Mouse (Mus musculus) embryonic facial prominence, embryonic 11.5 days (tissue): ENCODE measurements at regions not wholly inside any gene's neighbourhood (a gene's known extent, or its start where the extent isn't known, plus 50 kb on each side); places are given as distances from the start of the nearest gene placed in this dataset.

Experiments
- ATAC-seq: fragments of 200-750 bp; cut with Nextera tagmentation; replicated peaks from 2 replicates; pipeline ENCODE4 v1.8.0; 2017; ENCODE audit warnings: low read depth; ENCODE audit not compliant: insufficient number of reproducible peaks, low FRiP score, low TSS enrichment
- DNase-seq: peaks from one replicate; pipeline ENCODE4 v3.0.0-alpha.2; 2015; ENCODE audit warnings: low spot score
- H3K27ac ChIP-seq: fragments of 300-500 bp; sonication (generic); replicated peaks from 2 replicates; pipeline ENCODE4 v1.5.1; 2014; ENCODE audit warnings: mild to moderate bottlenecking, low read depth, low read length, control low read depth
- H3K27me3 ChIP-seq: fragments of 300-500 bp; sonication (generic); 2 replicates; pipeline ENCODE4 v1.6.1; 2014; ENCODE audit warnings: mild to moderate bottlenecking, low read length, moderate library complexity, mixed read lengths; ENCODE audit not compliant: control insufficient read depth, insufficient read depth
- H3K36me3 ChIP-seq: fragments of 300-500 bp; sonication (generic); replicated peaks from 2 replicates; pipeline ENCODE4 v1.6.1; 2014; ENCODE audit warnings: low read depth, mild to moderate bottlenecking, low read length, moderate library complexity, mixed read lengths; ENCODE audit not compliant: control insufficient read depth, insufficient read depth
- H3K4me1 ChIP-seq: fragments of 300-500 bp; sonication (generic); 2 replicates; pipeline ENCODE4 v1.6.1; 2014; ENCODE audit warnings: low read length, mixed read lengths; ENCODE audit not compliant: control insufficient read depth, insufficient read depth
- H3K4me2 ChIP-seq: fragments of 300-500 bp; sonication (generic); 2 replicates; pipeline ENCODE4 v1.6.1; 2014; ENCODE audit warnings: low read depth, mild to moderate bottlenecking, control low read depth, low read length, moderate library complexity
- H3K4me3 ChIP-seq: fragments of 300-500 bp; sonication (generic); 2 replicates; pipeline ENCODE4 v1.5.1; 2014; ENCODE audit warnings: low read depth, low read length, control low read depth
- H3K9ac ChIP-seq: fragments of 300-500 bp; sonication (generic); replicated peaks from 2 replicates; pipeline ENCODE4 v1.6.1; 2014; ENCODE audit warnings: mild to moderate bottlenecking, control low read depth, low read length
- H3K9me3 ChIP-seq: fragments of 300-500 bp; sonication (generic); replicated peaks from 2 replicates; pipeline ENCODE4 v1.6.1; 2016; ENCODE audit warnings: mild to moderate bottlenecking, low read length, inconsistent platforms, mixed read lengths; ENCODE audit not compliant: control insufficient read depth
- WGBS: fragments of 180-500 bp; shearing (Covaris S2); extraction: QIAGEN DNeasy Blood & Tissue Kit; methylation state at CpG from one replicate; pipeline ENCODE4 v1.1.7; 2014; 5-methylcytosine and 5-hydroxymethylcytosine counted together

DNA sequence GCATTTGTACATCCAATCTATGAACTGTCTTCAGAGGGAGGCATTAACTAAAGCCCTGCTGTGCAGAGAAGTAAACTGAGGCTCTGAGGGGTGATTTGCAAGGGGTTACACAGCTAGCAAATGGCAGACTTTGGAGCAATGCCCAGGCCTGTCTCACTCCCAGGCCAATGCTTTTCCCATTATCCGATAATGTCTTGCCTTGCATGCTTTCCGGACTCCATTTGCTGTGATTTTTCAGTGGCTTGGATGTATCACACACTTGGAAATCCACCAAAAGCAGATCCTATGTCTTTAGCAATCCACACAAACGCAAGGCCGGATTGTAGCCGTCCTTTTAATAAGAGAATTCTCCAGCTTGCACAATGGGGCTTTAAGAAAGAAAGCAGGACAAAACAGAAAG lies 281.7 kb upstream of the Ppargc1a start:
- Histone ChIP-seq H3K9me3 (no peaks in the 10 kb centered on the region), H3K4me1 (no peaks in the 10 kb centered on the region), H3K9ac (no peak overlapping the region), H3K36me3 (no peaks in the 10 kb centered on the region), H3K27ac (no peak overlapping the region), H3K4me3 (no peak overlapping the region), H3K4me2 (no peak overlapping the region), H3K27me3 (no peaks in the 10 kb centered on the region)
- 92% methylated on average over 5 of the region's 5 CpGs for WGBS
- DNase-seq (no peak), ATAC-seq (no peak)

GRCm38 (mm10) chr5:51842189-51842588 lies 274.7 kb upstream of the Ppargc1a start:
- H3K4me1 ChIP-seq, result no peaks in the 10 kb centered on the region
- H3K27ac ChIP-seq, result no peak overlapping the region
- no peaks in the 10 kb centered on the region for H3K36me3 ChIP-seq
- H3K4me3 ChIP-seq, result no peak overlapping the region
- H3K9me3 ChIP-seq, result no peaks in the 10 kb centered on the region
- no peak overlapping the region for H3K9ac ChIP-seq
- H3K27me3 ChIP-seq, result no peaks in the 10 kb centered on the region
- no peak for ATAC-seq
- no peak for DNase-seq
- no peak overlapping the region for H3K4me2 ChIP-seq
- 85% methylated on average over 5 of the region's 5 CpGs for WGBS

DNA sequence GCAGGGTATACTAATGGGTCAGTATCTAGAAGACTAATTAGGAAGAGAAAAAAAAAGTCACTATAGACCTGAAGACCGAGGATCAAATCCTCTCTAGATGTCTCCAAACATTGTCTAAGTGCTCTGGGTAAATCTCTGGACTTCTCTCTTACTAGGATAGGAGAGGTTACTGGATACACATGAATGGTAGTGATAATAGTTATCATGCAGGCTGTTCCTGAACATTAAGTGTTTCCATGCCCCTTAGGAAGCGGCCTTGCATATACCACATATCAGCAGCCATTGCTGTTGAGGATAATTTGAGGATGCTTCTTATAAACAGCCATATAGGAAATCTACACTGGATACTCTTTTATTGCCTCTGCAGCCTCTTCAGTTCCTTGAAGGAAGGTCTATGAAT lies 274.2 kb upstream of the Ppargc1a start:
- Histone ChIP-seq H3K4me1 (no peaks in the 10 kb centered on the region), H3K36me3 (no peaks in the 10 kb centered on the region), H3K9me3 (no peaks in the 10 kb centered on the region), H3K27me3 (no peaks in the 10 kb centered on the region), H3K9ac (no peak overlapping the region), H3K4me3 (no peak overlapping the region), H3K4me2 (no peak overlapping the region), H3K27ac (no peak overlapping the region)
- no peak for DNase-seq
- no peak for ATAC-seq
- 92% methylated on average over 2 of the region's 2 CpGs for WGBS

- Histone ChIP-seq H3K9me3 (no peaks in the 10 kb centered on the region), H3K4me3 (no peak overlapping the region), H3K36me3 (no peaks in the 10 kb centered on the region), H3K27ac (no peak overlapping the region), H3K4me2 (no peak overlapping the region), H3K27me3 (no peaks in the 10 kb centered on the region), H3K4me1 (no peaks in the 10 kb centered on the region), H3K9ac (no peak overlapping the region)
- DNase-seq (no peak), ATAC-seq (no peak)
- WGBS, result 87% methylated on average over 11 of the region's 11 CpGs
Observed at GRCm38 (mm10) chr5:51840638-51841329, 273.3 kb upstream of the Ppargc1a start.

GRCm38 (mm10) chr5:51839292-51839691 lies 271.8 kb upstream of the Ppargc1a start:
- DNase-seq (no peak), ATAC-seq (no peak)
- WGBS, result 69% methylated on average over 4 of the region's 4 CpGs
- no peaks in the 10 kb centered on the region for H3K36me3 ChIP-seq
- H3K9ac ChIP-seq, result no peak overlapping the region
- no peak overlapping the region for H3K27ac ChIP-seq
- no peak overlapping the region for H3K4me3 ChIP-seq
- no peaks in the 10 kb centered on the region for H3K27me3 ChIP-seq
- no peaks in the 10 kb centered on the region for H3K4me1 ChIP-seq
- H3K9me3 ChIP-seq, result no peaks in the 10 kb centered on the region
- no peak overlapping the region for H3K4me2 ChIP-seq

DNA sequence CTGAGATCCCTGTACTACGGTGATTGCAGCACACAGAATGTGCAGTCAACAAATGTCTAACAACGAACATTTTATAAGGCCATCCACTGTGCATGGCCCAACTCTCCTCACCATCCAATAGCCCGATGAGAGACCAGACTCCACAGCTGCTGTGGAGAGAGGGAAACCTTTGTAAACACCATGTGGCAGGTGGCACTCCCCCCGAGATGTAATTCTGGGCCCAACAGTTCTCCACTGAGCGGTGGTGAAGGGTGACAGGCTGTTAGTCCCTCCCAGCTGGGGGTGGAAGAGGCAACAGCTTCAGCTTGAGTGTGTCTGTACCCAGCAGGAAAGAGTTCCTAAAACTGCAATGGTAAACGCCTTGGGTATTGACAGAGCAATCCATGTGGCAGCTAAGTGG lies 263.0 kb upstream of the Ppargc1a start:
- DNase-seq, result no peak
- Histone ChIP-seq H3K9me3 (no peaks in the 10 kb centered on the region), H3K27ac (no peak overlapping the region), H3K9ac (no peak overlapping the region), H3K36me3 (no peaks in the 10 kb centered on the region), H3K4me3 (no peak overlapping the region), H3K4me1 (no peaks in the 10 kb centered on the region), H3K4me2 (no peak overlapping the region), H3K27me3 (no peaks in the 10 kb centered on the region)
- WGBS, result 75% methylated on average over 6 of the region's 6 CpGs
- ATAC-seq, result no peak

GRCm38 (mm10) chr5:51830015-51830414 lies 262.5 kb upstream of the Ppargc1a start:
- 47% methylated on average over 2 of the region's 2 CpGs for WGBS
- no peak overlapping the region for H3K4me2 ChIP-seq
- H3K27me3 ChIP-seq, result no peaks in the 10 kb centered on the region
- no peaks in the 10 kb centered on the region for H3K9me3 ChIP-seq
- no peak overlapping the region for H3K27ac ChIP-seq
- DNase-seq (no peak), ATAC-seq (no peak)
- no peaks in the 10 kb centered on the region for H3K36me3 ChIP-seq
- no peaks in the 10 kb centered on the region for H3K4me1 ChIP-seq
- H3K4me3 ChIP-seq, result no peak overlapping the region
- H3K9ac ChIP-seq, result no peak overlapping the region

- H3K4me1 ChIP-seq, result no peaks in the 10 kb centered on the region
- H3K9ac ChIP-seq, result no peak overlapping the region
- H3K36me3 ChIP-seq, result no peaks in the 10 kb centered on the region
- WGBS, result 36% methylated on average over 3 of the region's 3 CpGs
- DNase-seq (no peak), ATAC-seq (no peak)
- no peaks in the 10 kb centered on the region for H3K27me3 ChIP-seq
- no peaks in the 10 kb centered on the region for H3K9me3 ChIP-seq
- H3K27ac ChIP-seq, result no peak overlapping the region
- H3K4me3 ChIP-seq, result no peak overlapping the region
- no peak overlapping the region for H3K4me2 ChIP-seq
Observed at GRCm38 (mm10) chr5:51829606-51830005, 262.1 kb upstream of the Ppargc1a start.
